ENCODE assay signal across 21 mouse cellular contexts in the genomic region with DNA sequence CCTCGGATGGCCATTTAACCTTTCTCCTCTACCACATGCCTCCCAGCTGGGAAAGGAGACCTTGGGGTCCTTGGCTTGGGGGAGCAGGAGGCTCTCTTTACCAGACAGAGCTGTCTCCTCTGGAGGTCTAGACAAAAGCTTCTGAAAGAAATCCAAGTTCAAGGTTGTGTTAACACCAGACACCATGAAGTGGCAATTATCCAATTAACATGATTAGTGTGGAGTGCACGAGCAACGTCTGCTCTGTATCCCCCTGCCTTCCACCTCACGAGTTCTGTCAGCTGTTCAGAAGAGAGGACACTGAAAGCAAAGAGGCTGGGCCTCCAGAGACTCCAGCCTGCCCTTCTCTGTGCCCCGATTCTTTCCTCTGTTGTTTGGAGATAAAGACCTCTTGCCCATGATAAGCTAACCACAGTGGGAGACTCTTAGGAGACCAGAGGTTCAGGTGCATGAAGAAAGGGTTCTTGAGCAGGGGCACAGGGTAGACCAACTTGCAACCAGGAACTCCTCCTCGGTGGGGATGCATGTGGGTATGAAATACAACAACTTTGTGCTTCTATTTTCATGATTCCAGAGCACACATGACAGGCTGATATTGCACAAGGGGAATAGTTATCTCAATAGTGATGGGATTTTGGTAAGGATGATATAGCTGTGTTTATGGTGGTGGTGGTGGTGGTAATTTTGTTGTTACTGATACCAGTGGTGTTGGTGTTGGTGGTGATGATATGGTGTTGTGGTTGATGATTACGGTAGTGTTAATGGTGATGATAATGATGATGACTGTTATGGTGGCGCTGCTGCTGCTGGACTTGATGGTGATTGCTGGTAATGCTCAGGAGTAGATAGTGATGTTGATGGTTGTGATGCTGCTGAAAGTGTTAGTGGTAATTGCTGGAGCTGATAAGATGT. TPM values are rescaled to one million over a fixed set of nuclear protein-coding genes. Genes with fewer than 3 reads are reported as not detected.
A peak's percentile ranks its signal among the peaks of the same experiment; 100 is the strongest.
DNase-seq lines count a peak whose midpoint lies in the region; ATAC-seq lines count a peak whose summit lies in the region.
"Had no signal": no experiment of that assay in that cellular context is flagged by ENCODE, and none has a peak within 500 bp of the region (broad histone marks: within the 10 kb centered on the region; RNA-seq: fewer than 3 reads in every experiment).

No protein-coding gene starts in this region.

- no peak overlapping the region for H3K27ac ChIP-seq in embryonic facial prominence, embryonic 11.5 days (replicated peaks; ENCODE audit: low read depth, low read length)
- H3K27ac ChIP-seq: hindbrain, embryonic 12.5 days; intestine, embryonic 15.5 days; macrophage; midbrain, embryonic 12.5 days; stomach, postnatal 0 days had no signal

- no peak overlapping the region for H3K4me2 ChIP-seq in embryonic facial prominence, embryonic 11.5 days (ENCODE audit: low read depth, low read length)
- H3K4me2 ChIP-seq: hindbrain, embryonic 12.5 days; intestine, embryonic 15.5 days; midbrain, embryonic 12.5 days had no signal

- no peaks in the 10 kb centered on the region for H3K36me3 ChIP-seq in embryonic facial prominence, embryonic 11.5 days (replicated peaks; ENCODE audit: control insufficient read depth, insufficient read depth, low read depth, low read length)
- H3K36me3 ChIP-seq: hindbrain, embryonic 12.5 days; intestine, embryonic 15.5 days; midbrain, embryonic 12.5 days had no signal

- WGBS in embryonic facial prominence, embryonic 11.5 days: 46% methylated on average over 8 of the region's 8 CpGs

- DNase-seq in MEL-GATA-1-ER (ENCODE audit: extremely low read depth, low read depth): peak; percentile 33
- peak; percentile 54 for DNase-seq in c-Kit-positive CD71-positive TER-119-negative erythroid progenitor cells, embryonic 14.5 days (ENCODE audit: low read depth)
- peak; percentile 12 for DNase-seq in embryonic facial prominence, embryonic 11.5 days (ENCODE audit: low spot score)
- DNase-seq in thymus, postnatal 10 days (ENCODE audit: low spot score in 2 of 2): no peak
- DNase-seq in urinary bladder, adult 2 months (ENCODE audit: low spot score): no peak
- no peak for DNase-seq in left cerebral cortex, adult 9 months (ENCODE audit: low spot score in 2 of 2)
- DNase-seq: adrenal gland, postnatal 10 days; cerebellum, adult 11 months; cerebellum, postnatal 25 days; gastrocnemius, postnatal 25 days; kidney, postnatal 4 days; lung, adult 2 months; right cerebral cortex, postnatal 4 days had no signal

- H3K27me3 ChIP-seq in embryonic facial prominence, embryonic 11.5 days (ENCODE audit: control insufficient read depth, insufficient read depth, low read length): no peaks in the 10 kb centered on the region
- H3K27me3 ChIP-seq: hindbrain, embryonic 12.5 days; intestine, embryonic 15.5 days had no signal

- no peak overlapping the region for H3K9ac ChIP-seq in embryonic facial prominence, embryonic 11.5 days (replicated peaks; ENCODE audit: low read length)
- H3K9ac ChIP-seq: hindbrain, embryonic 12.5 days; intestine, embryonic 15.5 days; midbrain, embryonic 12.5 days had no signal

- H3K4me3 ChIP-seq in embryonic facial prominence, embryonic 11.5 days (ENCODE audit: low read depth, low read length): no peak overlapping the region
- H3K4me3 ChIP-seq: hindbrain, embryonic 12.5 days; intestine, embryonic 15.5 days; midbrain, embryonic 12.5 days had no signal

- peaks cover 3% of the 10 kb centered on the region; the same call in 1 of the 2 replicates for H3K4me1 ChIP-seq in embryonic facial prominence, embryonic 11.5 days (ENCODE audit: control insufficient read depth, insufficient read depth, low read length)

- no peak for ATAC-seq in embryonic facial prominence, embryonic 11.5 days (replicated peaks; ENCODE audit: insufficient number of reproducible peaks, low FRiP score, low TSS enrichment, low read depth)
- ATAC-seq in megakaryocyte progenitor cell, adult 5-6 weeks (replicated peaks; ENCODE audit: poor library complexity): peak; percentile 77
- ATAC-seq: activated CD4-positive, CD25-positive, alpha-beta regulatory T cell, adult 4 months; forebrain, embryonic 16.5 days; intestine, embryonic 15.5 days had no signal

- no peaks in the 10 kb centered on the region for H3K9me3 ChIP-seq in embryonic facial prominence, embryonic 11.5 days (replicated peaks; ENCODE audit: control insufficient read depth, low read length)
- H3K9me3 ChIP-seq: hindbrain, embryonic 12.5 days; intestine, embryonic 15.5 days had no signal

RNA-seq across cellular contexts. Expression of a gene that starts 21.7 kb away (rescaled TPM):
- polyA plus RNA-seq in embryonic facial prominence, embryonic 11.5 days (2014; fragmentation: Nextera tagmentation; extraction: Ambion mirVana): 7.6 and 9.7 TPM in 2 replicates
- 1.1 and 1.2 TPM in 2 replicates for total RNA-seq in megakaryocyte progenitor cell, adult 5-6 weeks (2015)
- 1.9 and 2.5 TPM in 2 replicates for total RNA-seq in megakaryocyte progenitor cell, adult 5-6 weeks (2017)
- polyA plus RNA-seq in urinary bladder, adult 2 months (2012; rRNA removed): 60.0 and 69.6 TPM in 2 replicates

Comparison
In these comparisons a context has a peak if more than half of its experiments do, and no peak if none do; other contexts are left out.
1. DNase-seq: peak in MEL-GATA-1-ER (single experiment), c-Kit-positive CD71-positive TER-119-negative erythroid progenitor cells, embryonic 14.5 days (single experiment) and embryonic facial prominence, embryonic 11.5 days (single experiment); none in thymus, postnatal 10 days (0 of 2), urinary bladder, adult 2 months (single experiment) and left cerebral cortex, adult 9 months (0 of 2).